Mouse (Mus musculus) T-helper 17 cell (primary cell): ENCODE data around the gene Spin2f.

ENCODE experiments used
- in situ Hi-C, 2 experiments: fragments of 300-600 bp; cut with MboI, MseI; formaldehyde crosslinking; loops; 1 replicate in 1 of 2; 2 replicates in 1 of 2; pipeline ENCODE4 v1.15.1; 2025; ENCODE audit warnings: high pct_unique_total_duplicates in 2 of 2

The Spin2f gene

DNA sequence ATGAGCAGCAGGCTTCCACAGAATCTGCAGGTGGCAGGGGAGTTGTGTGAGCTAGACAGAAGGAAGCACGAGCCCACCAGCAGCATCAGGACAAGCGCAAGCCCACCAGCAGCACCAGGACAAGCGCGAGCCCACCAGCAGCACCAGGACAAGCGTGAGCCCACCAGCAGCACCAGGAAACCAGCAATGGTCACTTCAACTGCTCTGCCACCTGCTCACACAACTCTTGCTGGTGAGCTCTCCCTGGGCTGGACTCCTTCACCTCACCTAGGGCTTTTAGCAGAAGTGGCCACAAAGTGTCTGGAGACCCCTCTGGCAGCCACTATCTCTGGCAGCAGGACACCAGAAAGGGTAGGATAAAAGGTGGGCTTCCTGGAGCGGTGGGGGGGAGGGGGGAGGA, at the start of gene Spin2f:
TSS of gene Spin2f (plus strand) at position 301 of the 400 bp plus-strand sequence.
- in situ Hi-C loops = loop anchor here in 1 of 2 experiments (10.0 kb wide), 1 partner anchor 1181 kb away; no protein-coding TSS in a partner anchor

DNA sequence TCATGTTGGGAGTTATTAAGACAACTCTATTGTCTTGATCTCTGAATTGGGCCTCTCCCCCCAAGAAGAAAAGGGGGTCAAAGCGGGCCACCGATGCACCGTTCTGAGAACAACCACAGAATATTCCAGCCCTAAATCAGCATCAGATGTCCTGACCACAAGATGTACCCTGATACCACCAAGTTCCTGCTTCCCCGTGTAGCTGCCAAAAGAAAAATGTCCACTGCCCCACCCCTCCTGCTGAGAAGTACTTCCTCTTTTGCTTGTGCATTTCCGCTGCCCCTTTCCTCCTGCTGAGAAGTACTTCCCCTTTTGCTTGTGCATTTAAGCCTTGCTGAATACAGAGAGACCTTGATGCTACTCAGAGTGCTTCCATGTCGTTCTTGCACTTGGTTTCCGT, 41.6 kb upstream of the Spin2f start:
- in situ Hi-C loops = loop anchor here (5.0 to 10.0 kb wide), 2 partner anchors 1390 to 1803 kb away; no protein-coding TSS in a partner anchor

DNA sequence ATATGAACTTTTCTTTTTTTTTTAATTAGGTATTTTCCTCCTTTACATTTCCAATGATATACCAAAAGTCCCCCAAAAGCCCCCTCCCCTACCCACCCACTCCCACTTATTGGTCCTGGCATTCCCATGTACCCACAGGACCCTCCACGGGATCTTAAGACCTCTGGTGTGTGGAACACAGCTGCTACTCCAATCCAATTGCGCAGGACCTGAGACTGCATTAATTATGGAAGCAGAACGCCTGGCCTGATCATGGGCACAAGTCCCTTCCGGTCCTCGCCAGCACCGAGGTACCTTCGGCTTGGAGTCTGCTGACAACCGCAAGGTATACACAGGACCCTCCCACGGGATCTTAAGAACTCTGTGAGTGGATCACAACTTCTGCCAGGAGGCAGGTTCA, 30.2 kb upstream of the Spin2f start:
- in situ Hi-C loops = loop anchor here (5.0 to 10.0 kb wide), 4 partner anchors 709 to 1974 kb away; no protein-coding TSS in a partner anchor

DNA sequence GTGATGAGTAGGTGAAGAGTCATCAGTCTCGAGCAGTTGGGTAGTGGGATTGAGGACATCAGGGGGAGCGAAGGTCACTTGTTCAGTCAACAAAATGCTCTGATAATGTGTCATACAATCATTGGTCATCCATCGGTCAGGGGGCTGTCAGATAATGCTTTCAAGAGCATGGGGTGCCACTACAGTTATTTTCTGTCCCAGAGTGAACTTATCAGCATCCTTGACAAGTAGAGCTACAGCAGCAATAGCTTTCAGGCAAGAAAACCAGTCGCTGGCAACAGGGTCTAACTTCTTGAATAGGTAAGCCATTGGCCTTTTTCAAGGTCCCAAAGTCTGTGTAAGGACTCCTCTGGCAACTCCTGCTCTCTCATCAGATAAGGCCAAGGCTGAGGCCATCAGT, 18.6 kb upstream of the Spin2f start:
- in situ Hi-C loops = loop anchor here in 1 of 2 experiments (10.0 to 25.0 kb wide), 2 partner anchors 1202 to 1400 kb away; no protein-coding TSS in a partner anchor

DNA sequence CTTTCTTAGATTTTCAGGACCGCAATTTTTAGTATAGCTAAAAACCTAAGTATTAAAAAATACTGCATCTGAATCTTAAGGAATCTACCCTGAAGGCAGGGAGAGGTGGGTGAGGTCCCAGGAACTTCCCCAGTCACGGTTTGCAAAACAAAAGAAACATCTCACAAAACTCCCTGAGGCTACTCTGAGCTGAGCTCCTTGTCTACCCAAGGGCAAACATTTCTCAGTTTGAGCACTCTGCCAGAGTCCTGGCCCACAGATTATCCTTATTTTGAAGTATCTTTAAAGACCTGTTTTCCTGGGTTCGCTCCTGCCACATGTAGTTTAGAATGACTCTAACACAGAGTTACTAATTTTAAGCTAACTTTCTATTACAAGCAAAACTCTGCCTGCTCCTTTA, 11.9 kb upstream of the Spin2f start:
- in situ Hi-C loops = loop anchor here (10.0 to 25.0 kb wide), 2 partner anchors 383 to 1196 kb away; no protein-coding TSS in a partner anchor
